Mouse (Mus musculus) E14TG2a.4 (cell line): ENCODE results near the gene Kirrel3.

Experiments
- H3K27me3 ChIP-seq: 2 replicates; pipeline ENCODE4 v1.6.1; 2014; ENCODE audit warnings: low read length, control low read depth; ENCODE audit not compliant: insufficient read depth
- H3K36me3 ChIP-seq: 2 replicates; pipeline ENCODE4 v1.6.1; 2014; ENCODE audit warnings: low read length, control low read depth; ENCODE audit not compliant: insufficient read depth
- H3K4me1 ChIP-seq: replicated peaks from 2 replicates; pipeline ENCODE4 v1.6.1; 2014; ENCODE audit warnings: low read depth, low read length, control low read depth
- H3K4me3 ChIP-seq: replicated peaks from 2 replicates; pipeline ENCODE4 v1.5.1; 2014; ENCODE audit warnings: mild to moderate bottlenecking, low read length
- H3K9me3 ChIP-seq: 2 replicates; pipeline ENCODE4 v1.6.1; 2014; ENCODE audit warnings: low read length, control low read depth
- CTCF ChIP-seq: conservative IDR thresholded peaks from 2 replicates; pipeline ENCODE4 v1.5.1; 2014; ENCODE audit warnings: low read length
- NANOG ChIP-seq: IDR thresholded peaks from 2 replicates; pipeline ENCODE4 v1.6.1; 2014; ENCODE audit warnings: borderline replicate concordance, low read length, mixed read lengths
- POU5F1 ChIP-seq: IDR thresholded peaks from 2 replicates; pipeline ENCODE4 v1.6.1; 2014; ENCODE audit warnings: low read length, borderline replicate concordance

Gene Kirrel3

GRCm38 (mm10) chr9:34749161-34749560, 263.5 kb downstream of the Kirrel3 start:
- no peaks in the 10 kb centered on the region for H3K36me3 ChIP-seq
- no peaks in the 10 kb centered on the region; the same call in 1 of the 2 replicates for H3K27me3 ChIP-seq
- TF ChIP-seq NANOG (no peak), POU5F1 (no peak), CTCF (no peak)
- H3K4me1 ChIP-seq, result peaks cover 10% of the 10 kb centered on the region
- H3K9me3 ChIP-seq, result no peaks in the 10 kb centered on the region
- no peak overlapping the region for H3K4me3 ChIP-seq

- H3K4me3 ChIP-seq, result no peak overlapping the region
- H3K4me1 ChIP-seq, result peaks cover 10% of the 10 kb centered on the region
- no peaks in the 10 kb centered on the region for H3K36me3 ChIP-seq
- H3K27me3 ChIP-seq, result no peaks in the 10 kb centered on the region; the same call in 1 of the 2 replicates
- H3K9me3 ChIP-seq, result no peaks in the 10 kb centered on the region
- TF ChIP-seq POU5F1 (no peak), NANOG (no peak), CTCF (no peak)
These were observed 264.2 kb downstream of the Kirrel3 start for GRCm38 (mm10) chr9:34749877-34750276.

DNA sequence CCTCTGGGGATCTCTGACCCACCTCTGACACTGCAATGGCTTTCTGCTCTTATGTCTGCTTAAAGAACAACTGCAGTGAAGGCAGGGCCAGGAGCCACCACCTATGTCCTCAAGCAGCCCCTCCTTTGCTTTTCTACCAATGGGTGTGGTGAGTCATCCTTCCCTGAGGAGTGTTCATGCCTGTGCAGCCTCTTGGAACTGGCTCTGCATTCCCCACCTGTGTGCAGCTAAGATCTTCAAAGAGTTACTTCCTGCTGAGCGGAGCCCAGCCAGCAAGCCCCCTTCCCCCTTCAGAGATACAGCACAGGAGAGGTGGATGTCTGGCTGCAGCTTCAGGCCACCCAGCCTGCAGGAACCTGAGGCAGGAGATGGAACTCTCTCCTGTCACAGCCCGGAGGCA, 265.2 kb downstream of the Kirrel3 start:
- H3K9me3 ChIP-seq, result no peaks in the 10 kb centered on the region
- TF ChIP-seq CTCF (no peak), NANOG (no peak), POU5F1 (no peak)
- H3K4me3 ChIP-seq, result no peak overlapping the region
- no peaks in the 10 kb centered on the region for H3K36me3 ChIP-seq
- no peaks in the 10 kb centered on the region; the same call in 1 of the 2 replicates for H3K27me3 ChIP-seq
- H3K4me1 ChIP-seq, result peaks cover 10% of the 10 kb centered on the region

DNA sequence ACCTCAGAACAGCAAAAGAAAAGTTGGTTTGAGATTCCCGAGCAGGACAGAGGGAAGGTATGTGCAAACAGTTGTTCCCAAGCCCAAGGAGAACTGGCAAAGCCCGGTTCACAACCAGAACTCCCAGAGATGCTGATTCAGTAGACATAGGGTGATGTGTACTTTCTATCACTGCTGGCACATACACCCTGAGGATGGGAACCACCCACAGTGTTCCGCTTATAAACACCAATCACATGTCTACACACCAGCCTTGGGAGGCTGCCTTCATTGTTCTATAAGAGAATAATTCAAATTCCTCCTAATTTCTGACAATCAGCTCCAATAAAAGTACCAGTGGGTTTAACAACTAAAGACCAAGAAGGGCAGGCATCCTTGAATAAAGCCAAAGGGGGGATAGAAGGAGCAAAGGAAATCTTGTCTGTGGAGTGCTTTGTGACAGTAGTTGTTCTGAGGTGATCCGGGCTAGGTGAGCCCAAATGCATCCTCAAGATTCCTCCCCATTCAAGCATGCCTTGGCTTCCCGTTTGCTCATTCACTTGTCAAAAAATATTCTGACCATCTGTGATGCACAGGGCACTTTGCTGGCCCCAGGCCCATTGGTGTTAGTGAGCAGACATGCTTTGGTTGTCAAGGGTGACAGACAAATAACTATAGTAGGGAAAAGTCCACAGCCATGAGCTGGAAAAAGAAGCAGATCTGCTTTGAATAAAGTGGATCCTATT, 266.5 kb downstream of the Kirrel3 start:
- Histone ChIP-seq H3K4me1 (peaks cover 10% of the 10 kb centered on the region), H3K27me3 (no peaks in the 10 kb centered on the region), H3K4me3 (no peak overlapping the region), H3K9me3 (no peaks in the 10 kb centered on the region), H3K36me3 (no peaks in the 10 kb centered on the region)
- TF ChIP-seq CTCF (no peak), POU5F1 (no peak), NANOG (no peak)

- H3K4me1 ChIP-seq, result peaks cover 10% of the 10 kb centered on the region
- no peaks in the 10 kb centered on the region for H3K9me3 ChIP-seq
- H3K36me3 ChIP-seq, result no peaks in the 10 kb centered on the region
- no peaks in the 10 kb centered on the region for H3K27me3 ChIP-seq
- TF ChIP-seq NANOG, result no peak
- TF ChIP-seq CTCF, result peak; percentile 88
- TF ChIP-seq POU5F1, result no peak
- H3K4me3 ChIP-seq, result no peak overlapping the region
These were observed 267.1 kb downstream of the Kirrel3 start for GRCm38 (mm10) chr9:34752801-34753170.

- Histone ChIP-seq H3K36me3 (no peaks in the 10 kb centered on the region), H3K9me3 (no peaks in the 10 kb centered on the region), H3K4me3 (no peak overlapping the region), H3K4me1 (peaks cover 10% of the 10 kb centered on the region), H3K27me3 (no peaks in the 10 kb centered on the region)
- TF ChIP-seq POU5F1, result no peak
- no peak for TF ChIP-seq NANOG
- no peak for TF ChIP-seq CTCF
These were observed 268.2 kb downstream of the Kirrel3 start for GRCm38 (mm10) chr9:34753891-34754290.

DNA sequence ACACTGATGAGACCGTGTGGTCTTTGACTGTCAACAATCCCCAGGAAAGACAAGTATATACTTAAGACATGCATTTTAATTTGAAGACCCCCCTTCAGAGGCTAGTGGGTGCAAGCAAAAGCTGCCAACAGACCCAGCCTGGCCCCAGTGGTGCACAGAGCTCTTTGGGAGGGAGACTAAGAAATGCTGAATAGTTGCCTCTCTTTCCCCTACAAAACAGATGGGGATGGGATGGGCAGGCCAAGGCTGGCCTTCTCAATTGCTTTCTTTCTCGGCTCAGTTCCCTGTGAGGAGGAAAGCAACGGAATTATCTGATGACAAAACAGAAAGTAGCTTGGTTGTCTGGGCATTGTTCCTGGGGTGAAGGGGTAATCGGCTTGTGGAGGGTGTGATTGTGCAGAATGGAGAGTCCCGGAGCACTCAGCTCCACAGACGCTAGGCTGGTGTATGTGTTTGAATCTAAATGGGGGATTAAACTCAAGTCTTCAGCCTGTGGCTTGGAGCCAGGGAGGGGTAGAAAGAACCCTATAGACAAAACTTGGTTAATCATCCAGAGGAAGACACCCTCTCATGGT, 268.9 kb downstream of the Kirrel3 start:
- TF ChIP-seq NANOG (no peak), CTCF (no peak), POU5F1 (no peak)
- Histone ChIP-seq H3K4me1 (peaks cover 10% of the 10 kb centered on the region), H3K36me3 (no peaks in the 10 kb centered on the region)

GRCm38 (mm10) chr9:34756055-34756454, 270.4 kb downstream of the Kirrel3 start:
- no peak overlapping the region for H3K4me3 ChIP-seq
- H3K4me1 ChIP-seq, result peaks cover 5% of the 10 kb centered on the region
- H3K9me3 ChIP-seq, result no peaks in the 10 kb centered on the region
- TF ChIP-seq CTCF (no peak), NANOG (no peak), POU5F1 (no peak)
- no peaks in the 10 kb centered on the region for H3K36me3 ChIP-seq
- H3K27me3 ChIP-seq, result no peaks in the 10 kb centered on the region

More for the DNA sequence above, 268.9 kb downstream of the Kirrel3 start:
- Histone ChIP-seq H3K27me3 (no peaks in the 10 kb centered on the region), H3K9me3 (no peaks in the 10 kb centered on the region), H3K4me3 (no peak overlapping the region)
